Mouse (Mus musculus) lung, postnatal 36 days (tissue): ENCODE data around the gene Mier2.

ENCODE experiments used
- DNase-seq: peaks from one replicate; pipeline ENCODE4 v3.0.0; 2022; ENCODE audit warnings: mixed read lengths

Mier2 gene

DNA sequence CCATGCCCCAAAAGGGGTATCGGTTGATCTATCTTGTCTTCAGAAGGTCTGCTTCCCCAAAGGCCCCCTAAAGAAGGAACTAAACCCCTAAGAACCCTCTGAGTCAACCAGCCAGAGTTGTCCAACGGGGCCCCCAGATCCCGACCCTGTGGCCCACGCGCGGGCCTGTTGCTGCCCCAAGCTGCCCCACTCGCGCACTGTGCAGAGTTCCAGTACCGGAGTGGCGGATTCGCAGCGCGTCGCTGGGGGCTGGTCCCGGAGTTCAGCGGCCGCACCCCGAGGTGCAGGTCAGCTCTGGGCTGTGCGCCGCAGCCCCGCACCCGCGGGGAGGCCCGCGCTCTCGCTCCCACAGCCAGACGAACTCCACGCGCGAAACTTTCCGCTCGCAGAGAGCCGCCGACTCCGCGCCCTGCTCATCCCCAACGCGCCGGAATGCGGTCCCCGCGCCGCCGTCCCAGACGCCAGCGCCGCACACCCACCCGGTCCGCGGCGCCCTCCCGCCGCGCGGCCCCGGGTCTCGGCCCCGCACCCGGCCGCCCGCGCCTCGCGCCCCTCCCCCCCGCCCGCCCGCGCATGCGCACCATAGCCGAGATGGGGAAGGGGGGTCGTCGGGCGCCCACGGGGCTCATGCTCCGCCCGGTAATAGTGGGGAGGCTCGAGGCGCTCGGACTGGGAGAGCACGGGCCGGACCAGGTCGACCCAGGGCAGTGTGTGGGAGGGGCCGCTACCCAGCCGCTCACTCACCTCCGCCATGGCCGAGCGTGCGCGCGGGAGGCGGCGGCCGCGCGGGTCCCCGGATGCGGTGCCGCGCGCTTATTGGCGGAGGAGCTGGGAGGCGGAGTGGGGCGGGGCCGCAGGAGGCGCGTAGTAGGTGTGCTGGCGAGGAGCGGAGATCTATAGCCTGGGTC lies at the start of gene Mier2:
TSS of gene Mier2 (minus strand) at position 870 of the 908 bp plus-strand sequence.
- DNase-seq, result peak; percentile 77

DNA sequence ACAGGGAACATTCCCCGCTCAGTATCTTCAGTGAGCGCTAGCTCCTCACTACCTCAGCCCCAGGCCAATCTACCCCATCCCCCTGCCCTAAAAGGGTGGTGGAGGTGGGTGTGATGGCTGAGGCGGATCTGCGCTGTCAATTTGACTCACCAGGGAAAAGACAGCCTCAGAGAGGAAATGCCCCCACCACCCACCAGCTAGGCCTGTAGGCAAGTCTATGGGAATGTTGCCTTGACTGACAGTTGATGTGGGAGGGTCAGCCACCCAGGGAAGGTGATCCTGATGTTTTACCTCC lies 42.9 kb upstream of the Mier2 start:
- no peak for DNase-seq

DNA sequence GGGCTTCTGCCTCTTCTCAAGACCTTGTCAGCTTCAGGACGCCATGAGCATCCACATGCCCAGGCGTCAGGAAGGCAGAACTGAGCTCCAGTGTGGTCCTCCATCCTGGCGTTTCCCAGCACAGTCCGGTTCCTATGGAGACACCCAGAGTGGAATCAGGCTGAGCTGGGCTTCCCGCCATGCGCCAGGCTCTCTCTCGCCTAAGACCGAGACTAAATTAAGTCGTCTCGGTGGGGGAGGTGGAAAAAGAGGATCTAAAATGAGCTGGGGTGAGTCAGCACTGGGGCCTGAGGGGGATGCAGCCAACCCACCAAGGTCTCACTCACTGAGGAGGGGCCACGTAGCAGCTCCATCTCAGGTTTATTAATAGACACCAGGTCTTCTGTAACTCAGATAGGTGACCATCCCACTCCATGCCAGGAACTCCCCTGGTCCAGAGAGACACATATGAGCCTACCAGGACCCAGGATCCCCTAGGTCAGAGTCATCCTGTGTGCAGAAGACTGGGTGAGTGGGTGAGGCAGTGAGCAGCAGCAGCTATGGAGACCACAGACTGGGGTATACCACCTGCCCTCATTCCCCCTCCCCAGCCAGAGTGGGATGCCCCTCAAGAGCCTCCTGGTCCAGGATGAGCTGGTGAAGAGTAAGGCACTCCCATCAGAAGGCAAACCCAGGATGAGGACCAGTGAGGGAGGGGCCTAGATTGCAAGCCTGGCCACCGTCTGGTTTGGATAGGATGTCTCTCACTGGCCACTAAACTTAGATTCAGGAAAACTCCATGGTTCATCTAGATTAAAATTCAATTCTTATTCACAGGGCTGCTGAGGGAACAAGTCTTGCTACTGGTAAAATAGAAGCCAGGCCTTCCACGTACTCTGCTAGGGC lies 42.3 kb upstream of the Mier2 start:
- no peak for DNase-seq

DNA sequence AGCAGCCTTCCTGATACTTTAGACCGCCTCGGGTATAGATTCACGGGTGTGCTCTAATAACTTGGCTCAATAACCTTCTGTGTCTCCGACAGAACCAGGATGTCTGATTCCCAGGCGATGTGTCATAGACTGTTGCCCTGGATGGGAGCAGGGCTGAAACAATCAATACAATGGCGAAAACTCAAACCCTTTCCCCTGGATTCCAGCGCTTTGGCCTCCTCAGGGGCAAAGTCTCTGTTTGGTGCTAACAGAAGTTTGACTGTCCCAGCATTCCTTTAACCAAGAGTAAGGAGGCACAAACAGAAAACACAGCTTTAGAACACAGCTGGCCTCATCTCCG lies 40.6 kb upstream of the Mier2 start:
- DNase-seq, result no peak

DNA sequence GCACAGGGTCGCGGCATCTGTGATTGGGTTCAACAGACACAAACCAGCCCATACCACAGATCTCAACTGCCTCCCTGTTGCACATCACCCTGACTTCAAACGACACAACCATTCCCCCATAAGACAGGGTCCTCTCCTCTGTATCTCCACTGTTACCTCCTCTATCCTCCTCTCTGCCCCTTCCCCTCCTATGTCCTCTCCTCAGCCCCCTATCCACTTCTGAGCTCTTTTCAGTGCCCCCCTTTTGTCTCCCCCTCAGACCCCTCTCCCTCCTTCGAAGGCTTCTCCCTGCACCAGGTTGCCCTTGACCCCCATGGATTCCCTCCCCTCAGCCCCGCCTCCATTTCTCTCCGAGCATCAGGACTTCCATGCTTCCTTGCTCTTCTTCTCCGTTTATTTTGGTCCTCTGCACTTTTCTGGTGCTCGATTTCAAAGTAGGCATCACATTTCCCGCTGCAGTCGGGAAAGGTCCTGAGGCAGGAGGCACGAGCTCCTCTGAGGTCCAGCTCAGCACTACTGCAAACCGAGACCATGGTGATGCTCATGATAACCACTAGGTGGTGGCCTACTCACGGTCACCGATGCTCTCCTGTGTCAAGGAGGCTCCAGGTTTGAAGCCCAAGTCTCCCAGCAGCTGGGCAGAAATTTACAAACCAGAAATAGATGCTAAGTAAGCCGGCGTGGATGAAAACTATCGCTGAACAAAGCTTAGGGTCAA lies 40.0 kb upstream of the Mier2 start:
- DNase-seq, result peak; percentile 59

DNA sequence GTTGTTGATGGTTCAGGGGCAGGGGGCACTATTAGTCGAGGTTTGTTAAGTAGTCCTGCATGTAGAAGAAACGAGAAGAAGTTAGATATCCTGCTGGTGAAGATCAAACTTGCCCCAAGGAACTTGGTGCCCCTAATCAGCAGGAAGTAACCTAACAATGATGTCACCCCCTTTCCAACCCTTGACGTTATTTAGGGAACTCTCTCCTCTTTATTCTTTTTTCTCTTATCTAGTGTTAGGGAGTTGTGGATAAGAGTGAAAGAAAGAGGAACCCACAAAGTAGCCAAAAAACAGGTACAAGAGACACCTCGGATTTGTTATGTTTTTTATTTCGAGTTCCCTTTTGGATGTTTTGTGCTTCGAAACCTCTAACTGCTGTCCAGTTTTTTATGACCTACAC lies 39.1 kb upstream of the Mier2 start:
- no peak for DNase-seq

DNA sequence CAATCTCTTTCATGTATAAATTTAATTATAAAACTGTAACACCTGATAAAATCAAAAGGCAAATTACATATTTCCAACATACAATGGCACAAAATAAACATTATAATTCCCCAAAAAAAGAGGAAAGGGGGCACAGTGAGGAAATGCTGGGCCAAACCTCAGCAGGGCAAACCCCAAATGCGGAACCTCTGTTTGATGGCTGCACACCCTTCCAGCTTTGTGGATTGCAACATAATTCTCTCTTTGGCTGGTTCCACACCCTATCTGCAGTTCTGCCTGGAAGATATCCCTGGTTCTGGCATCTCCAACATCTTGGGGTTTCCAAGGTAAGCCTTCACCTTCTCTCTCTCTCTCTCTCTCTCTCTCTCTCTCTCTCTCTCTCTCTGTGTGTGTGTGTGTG lies 35.7 kb upstream of the Mier2 start:
- DNase-seq, result no peak

DNA sequence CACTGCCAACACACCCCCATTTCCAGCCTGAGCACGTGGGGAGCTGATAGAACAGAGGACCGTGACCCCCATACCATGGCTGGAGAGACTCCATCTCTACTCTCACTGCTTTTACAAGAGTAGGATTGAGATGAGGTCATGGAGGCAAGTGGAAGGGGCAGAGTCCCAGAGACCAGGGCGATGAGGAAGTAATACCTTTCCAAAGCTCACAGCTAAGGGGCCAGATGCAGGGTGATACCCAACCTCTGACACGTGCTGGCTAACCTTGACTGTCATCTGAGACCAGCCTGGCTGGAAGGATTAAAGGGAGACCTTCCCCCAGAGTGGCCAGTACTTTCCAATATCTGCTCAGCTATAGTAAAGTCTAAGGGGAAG lies 32.7 kb upstream of the Mier2 start:
- no peak for DNase-seq

DNA sequence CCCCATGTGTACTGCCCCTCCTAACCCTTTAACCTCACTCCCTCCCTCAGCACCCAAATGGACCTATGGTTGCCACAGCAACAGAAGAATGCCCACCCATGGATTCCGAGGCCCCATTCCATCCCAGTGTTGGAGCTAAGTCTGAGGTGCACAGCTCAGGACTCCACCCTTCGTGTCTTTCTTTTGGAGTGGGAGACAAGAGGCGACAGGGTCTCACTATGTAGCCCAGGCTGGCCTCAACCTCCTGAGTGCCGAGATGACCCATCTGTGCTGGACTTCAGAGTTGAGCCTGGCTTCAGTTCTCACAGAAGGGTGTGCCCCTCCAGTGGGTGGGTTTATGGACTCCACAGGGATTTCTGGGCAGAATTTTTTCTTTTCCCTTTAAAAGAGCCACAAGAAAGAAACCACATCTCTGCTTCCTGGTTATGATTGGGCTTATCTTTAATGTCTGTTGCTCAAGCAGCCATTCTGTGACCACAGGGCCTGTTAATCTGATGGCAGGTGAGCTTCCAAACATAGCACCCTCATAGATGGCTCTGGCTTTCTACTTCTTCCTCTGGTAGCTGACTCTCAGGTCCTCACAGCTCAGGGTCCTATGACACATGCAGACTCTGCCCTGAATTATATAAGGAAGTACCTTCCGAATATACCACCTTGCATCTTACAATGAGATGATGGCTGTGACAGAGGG lies 32.2 kb upstream of the Mier2 start, which contains the start of gene Theg:
TSS of gene Theg (minus strand) at position 271 of the 691 bp plus-strand sequence.
- no peak for DNase-seq

DNA sequence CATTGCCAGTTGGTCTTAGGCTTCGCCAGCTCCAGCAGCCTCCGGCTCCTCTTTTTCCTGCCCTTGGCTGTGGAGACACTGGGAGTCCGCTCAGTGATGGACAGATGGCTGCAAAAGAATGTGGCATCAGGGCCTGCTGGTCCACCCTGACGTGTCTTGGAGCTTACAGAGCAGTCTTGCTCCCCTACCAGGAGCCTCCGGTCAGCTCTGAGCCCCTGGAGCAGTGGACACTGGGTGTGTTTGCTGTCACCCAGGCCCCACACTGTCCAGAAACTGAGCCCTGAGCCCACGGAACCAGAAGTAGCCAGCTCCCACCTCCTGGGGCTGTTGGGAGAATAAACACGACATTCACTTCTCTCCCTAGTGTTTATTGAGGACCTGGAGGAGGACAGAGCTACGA lies 31.2 kb upstream of the Mier2 start:
- no peak for DNase-seq

DNA sequence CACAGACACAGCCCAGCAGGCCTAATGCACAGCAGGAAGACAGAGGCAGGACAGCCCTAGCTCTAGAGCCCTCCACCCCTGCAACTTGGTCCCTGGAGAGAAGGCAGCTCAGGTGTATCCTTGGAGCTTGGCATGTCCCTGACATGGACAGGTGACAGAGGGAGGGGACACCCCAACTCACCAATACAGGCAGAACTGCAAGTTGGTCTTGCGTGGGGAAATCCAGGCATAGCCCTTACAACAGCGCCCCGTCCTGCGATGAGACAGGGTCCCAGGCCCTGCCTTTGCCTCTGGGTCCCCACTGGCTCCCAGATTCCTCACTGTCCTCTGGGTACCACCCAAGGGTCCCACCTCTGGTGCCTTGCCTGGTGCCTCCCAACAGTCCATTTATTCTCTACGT lies 30.7 kb upstream of the Mier2 start:
- DNase-seq, result no peak

DNA sequence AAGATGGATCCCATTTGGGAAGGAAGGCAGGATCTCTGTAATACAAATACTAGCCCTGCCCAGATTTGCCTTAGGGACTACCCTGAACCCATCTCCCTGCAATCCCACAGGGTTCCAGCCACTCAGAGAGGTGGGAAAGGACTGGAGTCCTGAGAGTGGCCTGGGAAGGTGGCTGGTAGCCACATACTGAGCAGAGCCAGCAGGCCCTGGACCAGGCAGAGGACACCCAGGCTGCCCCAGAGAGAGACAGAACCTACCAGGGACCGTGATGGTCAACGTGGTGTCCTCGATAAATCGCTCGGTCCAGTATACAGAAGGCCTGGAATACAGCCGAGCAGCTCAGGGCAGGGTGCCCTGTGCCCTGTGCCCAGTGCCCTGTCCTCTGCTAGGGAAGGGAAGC lies 30.1 kb upstream of the Mier2 start:
- DNase-seq, result no peak

DNA sequence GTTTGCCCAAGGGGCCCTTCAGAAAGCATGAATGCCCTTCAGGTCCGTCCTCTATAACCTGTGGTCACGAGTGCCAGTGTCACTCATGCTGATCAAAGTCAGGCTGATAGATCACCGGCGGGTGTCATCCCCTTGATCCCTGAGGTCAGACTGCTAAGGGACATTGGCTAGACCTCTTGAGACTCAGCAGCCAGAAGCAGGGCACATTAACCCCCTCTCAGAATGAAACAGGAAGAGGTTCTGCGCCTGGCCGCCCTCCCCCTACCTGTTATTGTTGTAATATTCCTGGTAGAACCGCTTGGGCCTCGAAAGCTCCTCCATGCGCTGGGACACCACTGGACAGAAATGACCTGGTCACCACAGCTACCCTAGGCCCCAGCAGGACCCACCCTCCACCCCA lies 29.4 kb upstream of the Mier2 start:
- DNase-seq, result no peak

DNA sequence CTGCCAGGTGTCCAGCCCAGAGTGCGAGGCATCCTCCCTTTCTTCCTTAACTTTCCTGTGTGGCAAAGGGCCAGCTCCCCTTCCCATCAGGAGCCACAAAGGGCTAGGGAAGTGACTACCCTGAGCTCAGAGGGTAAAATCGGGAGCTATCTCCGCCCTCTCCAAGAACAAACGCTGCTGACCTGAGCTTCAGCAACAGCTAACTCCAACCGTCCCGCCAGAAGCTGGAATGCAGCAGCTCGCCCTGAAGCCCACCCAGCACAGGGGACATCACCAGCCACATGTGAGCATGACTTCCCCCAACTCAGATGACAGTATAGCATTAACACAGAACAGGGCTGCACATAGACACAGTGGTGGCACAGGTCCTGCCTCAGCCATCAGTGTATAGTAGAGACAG lies 29.0 kb upstream of the Mier2 start:
- DNase-seq, result no peak

DNA sequence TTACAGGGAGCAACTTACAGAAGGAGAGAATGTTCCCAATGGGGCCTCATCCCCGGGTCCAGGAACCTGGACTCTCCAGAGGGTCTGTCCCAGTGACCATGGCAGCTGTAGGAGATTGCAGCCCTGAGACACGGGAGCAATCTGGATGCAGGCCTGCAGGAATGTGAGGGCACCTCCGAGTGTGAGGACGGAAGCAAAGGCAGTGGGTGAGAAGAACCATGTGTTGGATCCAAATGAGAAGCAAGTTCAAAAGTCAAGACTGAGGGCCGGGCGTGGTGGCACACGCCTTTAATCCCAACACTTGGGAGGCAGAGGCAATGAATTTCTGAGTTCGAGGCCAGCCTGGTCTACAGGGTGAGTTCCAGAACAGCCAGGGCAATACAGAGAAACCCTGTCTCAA lies 26.5 kb upstream of the Mier2 start:
- DNase-seq, result no peak

DNA sequence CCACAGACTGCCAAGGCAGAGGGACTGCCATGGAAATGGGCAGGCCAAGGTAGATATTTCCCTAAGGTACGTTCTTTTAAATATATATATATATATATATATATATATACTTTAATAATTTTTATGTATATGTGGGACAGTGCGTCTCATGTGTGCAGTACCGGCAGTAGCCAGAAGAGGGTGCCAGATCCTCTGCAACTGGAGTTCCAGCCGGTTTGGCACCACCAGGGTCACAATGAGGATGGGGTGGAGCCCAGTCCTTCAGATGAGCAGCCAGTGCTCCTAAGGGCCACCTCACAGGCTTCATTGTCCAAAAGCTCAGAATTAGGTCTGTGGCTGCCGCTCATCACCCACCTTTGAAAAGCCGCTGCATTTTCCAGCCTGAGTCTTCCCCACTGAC lies 25.8 kb upstream of the Mier2 start:
- peak; percentile 28 for DNase-seq

DNA sequence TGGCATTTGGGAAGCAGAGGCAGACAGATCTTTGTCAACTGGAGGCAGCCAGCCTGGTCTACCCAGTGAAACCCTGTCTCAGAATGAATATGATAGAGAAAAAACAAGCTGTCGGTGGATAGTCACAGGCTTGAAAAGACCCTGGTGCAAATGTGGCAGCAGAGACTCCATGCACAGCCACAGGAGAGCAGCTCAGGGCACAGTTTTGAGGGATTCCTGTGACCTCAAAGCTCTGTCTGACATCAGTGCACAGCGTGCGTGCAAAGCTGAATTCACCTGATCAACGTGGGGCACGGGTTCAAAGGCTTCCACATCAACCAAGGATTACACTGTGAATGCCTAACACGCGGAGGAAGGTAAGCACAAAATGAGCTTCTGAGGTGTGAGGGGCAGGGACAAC lies 25.4 kb upstream of the Mier2 start:
- no peak for DNase-seq

DNA sequence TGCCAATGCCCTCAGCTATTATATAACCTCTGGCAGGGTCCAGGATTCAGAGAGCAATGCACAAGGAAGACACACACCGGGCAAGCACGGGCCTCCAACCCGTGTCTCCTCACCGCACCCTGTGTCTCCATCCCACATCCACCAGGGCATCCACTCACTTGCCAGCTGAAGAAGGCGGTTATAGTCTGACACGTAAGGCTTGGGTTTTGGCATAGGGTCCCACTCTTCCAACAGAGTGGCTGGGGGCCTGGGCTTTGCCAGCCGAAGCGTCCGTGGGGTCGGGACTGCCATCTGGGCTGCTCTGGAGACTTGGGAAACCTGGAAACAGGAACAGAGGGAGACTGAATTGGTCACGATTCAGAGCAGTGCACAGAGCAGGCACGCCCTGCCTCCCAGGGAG lies 24.8 kb upstream of the Mier2 start:
- no peak for DNase-seq

DNA sequence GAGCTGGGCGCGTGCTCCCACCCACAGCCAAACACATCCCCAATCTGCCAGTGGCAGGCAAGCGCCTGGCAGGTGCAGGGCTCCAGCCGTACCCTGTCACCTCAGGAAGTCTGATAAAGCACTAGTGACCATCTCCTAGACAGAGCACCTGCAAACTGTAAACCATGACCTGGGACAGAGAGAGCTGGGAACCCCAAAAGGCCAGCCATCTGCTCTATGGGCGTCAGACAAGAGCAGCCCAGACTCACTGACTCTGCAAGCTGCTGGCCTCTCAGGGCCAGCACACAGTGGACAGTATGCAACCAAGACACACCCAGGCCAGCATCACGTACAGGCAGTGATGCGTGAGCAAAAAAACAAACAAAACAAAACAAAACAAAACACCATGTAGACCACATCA lies 23.9 kb upstream of the Mier2 start:
- DNase-seq, result no peak

DNA sequence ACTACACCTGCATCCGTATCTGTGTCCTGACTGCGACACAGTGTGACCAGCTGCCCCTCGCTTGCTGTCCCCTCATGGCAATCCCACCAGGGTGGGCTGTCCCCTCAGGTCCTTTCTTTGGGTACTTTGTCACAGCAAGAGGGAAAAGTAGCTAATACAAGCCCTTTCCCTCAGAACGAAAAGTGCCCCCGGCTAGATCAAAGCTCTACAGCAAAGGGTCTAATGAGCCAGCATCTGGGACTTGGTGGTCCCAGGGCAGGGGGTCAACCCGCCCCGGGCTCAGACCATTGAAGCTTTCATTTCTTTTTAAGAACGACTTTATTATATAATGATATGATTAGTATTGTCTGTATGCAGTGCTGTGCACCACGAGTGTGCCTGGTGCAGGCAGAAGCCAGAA lies 23.3 kb upstream of the Mier2 start:
- no peak for DNase-seq

DNA sequence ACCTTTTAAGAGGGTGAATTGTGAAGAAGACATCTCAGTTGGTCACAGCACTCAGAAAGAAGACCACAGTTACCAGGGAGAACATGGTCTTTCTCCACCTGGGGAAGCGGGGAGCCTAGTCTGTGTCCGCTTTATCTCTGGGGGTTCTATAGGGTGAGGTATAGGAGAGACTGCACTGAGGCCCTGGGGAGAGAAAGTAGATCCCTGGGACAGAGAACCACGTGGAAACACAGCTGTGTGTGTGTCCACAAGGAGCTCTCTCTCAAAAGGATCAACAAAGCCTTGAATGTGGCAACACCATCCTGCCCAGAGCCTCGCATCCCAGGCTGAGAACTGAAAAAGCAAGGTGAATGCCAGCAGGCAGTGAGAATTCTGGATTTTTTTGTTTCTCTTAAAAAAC lies 22.4 kb upstream of the Mier2 start:
- no peak for DNase-seq

DNA sequence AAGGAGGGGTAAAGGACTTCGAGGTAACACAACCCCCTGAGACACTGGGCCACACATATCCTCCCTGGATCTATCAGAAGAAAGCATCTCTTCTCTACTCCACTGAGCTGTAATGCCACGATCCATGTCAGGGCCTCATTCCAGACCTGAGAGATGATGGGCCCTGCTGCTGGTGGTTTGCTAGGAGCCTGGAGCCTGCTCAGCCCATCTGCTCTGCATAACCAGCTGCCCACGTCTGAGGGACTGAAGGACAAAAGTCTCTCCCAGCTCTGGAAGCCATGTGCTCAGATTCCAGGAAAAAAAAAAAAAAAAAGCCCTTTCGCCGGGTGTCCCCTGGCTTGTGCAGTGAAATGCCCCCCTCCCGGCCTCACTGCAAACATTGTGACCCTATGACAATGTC lies 20.8 kb upstream of the Mier2 start:
- no peak for DNase-seq

DNA sequence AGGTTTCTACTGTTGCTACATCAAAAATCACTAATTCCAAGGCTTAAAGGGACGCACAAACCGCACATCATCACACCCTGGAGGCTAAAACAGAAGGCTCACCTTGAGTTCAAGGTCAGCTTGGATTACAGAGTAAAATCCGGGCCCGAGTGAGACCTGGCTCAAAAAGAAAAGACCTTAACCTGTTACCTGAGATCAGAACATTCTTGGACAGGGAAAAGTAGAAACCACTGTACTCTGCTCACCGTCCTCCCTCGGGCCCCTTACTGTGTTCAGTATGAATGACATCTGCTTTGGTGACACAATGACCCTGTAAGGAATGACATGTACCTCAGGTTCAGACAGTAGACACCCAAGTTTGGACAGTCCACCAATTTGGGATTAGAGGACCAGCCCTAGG lies 19.8 kb upstream of the Mier2 start:
- no peak for DNase-seq
